Mouse (Mus musculus) myocyte (in vitro differentiated cells): ENCODE data around the gene Nupl1. TPM values are rescaled to one million over a fixed set of nuclear protein-coding genes. Genes with fewer than 3 reads are reported as not detected.
A peak's percentile ranks its signal among the peaks of the same experiment; 100 is the strongest.

Experiments used
- H3K27me3 ChIP-seq: one replicate; pipeline ENCODE4 v1.6.1; 2011; ENCODE audit not compliant: control insufficient read depth, insufficient read depth, insufficient read length
- H3K36me3 ChIP-seq: one replicate; pipeline ENCODE4 v1.6.1; 2011; ENCODE audit not compliant: control insufficient read depth, insufficient read depth
- H3K4me2 ChIP-seq: one replicate; pipeline ENCODE4 v1.6.1; 2011; ENCODE audit warnings: low read depth, control low read depth
- H3K4me3 ChIP-seq: one replicate; pipeline ENCODE4 v1.5.1; 2011; ENCODE audit warnings: mild to moderate bottlenecking, control low read depth, moderate library complexity
- H3K79me2 ChIP-seq: one replicate; pipeline ENCODE4 v1.6.1; 2011; ENCODE audit not compliant: control insufficient read depth, insufficient read depth
- H3ac ChIP-seq: one replicate; pipeline ENCODE4 v1.6.1; 2011; ENCODE audit not compliant: control insufficient read depth, insufficient read length
- CEBPB ChIP-seq: IDR thresholded peaks from 2 replicates; pipeline ENCODE4 v1.6.1; 2011; ENCODE audit warnings: mild to moderate bottlenecking, moderate library complexity; ENCODE audit not compliant: poor library complexity, insufficient read depth, severe bottlenecking
- E2F4 ChIP-seq: IDR thresholded peaks from one replicate; pipeline ENCODE4 v1.6.1; 2011; ENCODE audit warnings: mild to moderate bottlenecking, control low read depth, moderate library complexity; ENCODE audit not compliant: insufficient read depth
- MAX ChIP-seq: IDR thresholded peaks from one replicate; pipeline ENCODE4 v1.6.1; 2011; ENCODE audit warnings: low read depth, mild to moderate bottlenecking, control low read depth
- MYOD1 ChIP-seq, 3 experiments: IDR thresholded peaks; one replicate each; pipeline ENCODE4 v1.6.1; 2011; ENCODE audit warnings: control low read depth in 2 of 3, low read depth in 2 of 3, mild to moderate bottlenecking in 2 of 3, moderate library complexity in 1 of 3; ENCODE audit not compliant: insufficient read length in 2 of 3, control insufficient read depth in 1 of 3
- MYOG ChIP-seq, 3 experiments: IDR thresholded peaks; one replicate each; pipeline ENCODE4 v1.6.1; 2011; ENCODE audit warnings: control low read depth in 2 of 3, low read depth in 2 of 3, mild to moderate bottlenecking in 2 of 3; ENCODE audit not compliant: insufficient read length in 2 of 3, control insufficient read depth in 1 of 3, insufficient read depth in 1 of 3
- POLR2A ChIP-seq: IDR thresholded peaks from one replicate; pipeline ENCODE4 v1.6.1; 2011; ENCODE audit warnings: low read depth, mild to moderate bottlenecking, control low read depth, moderate library complexity; ENCODE audit not compliant: insufficient read length
- POLR2AphosphoS2 ChIP-seq: IDR thresholded peaks from one replicate; pipeline ENCODE4 v1.6.1; 2011; ENCODE audit warnings: low read depth, control low read depth; ENCODE audit not compliant: insufficient read length
- REST ChIP-seq: IDR thresholded peaks from one replicate; pipeline ENCODE4 v1.6.1; 2011; ENCODE audit warnings: mild to moderate bottlenecking, control low read depth, moderate library complexity; ENCODE audit not compliant: insufficient read depth, insufficient read length
- SRF ChIP-seq: IDR thresholded peaks from one replicate; pipeline ENCODE4 v1.6.1; 2011; ENCODE audit warnings: low read depth; ENCODE audit not compliant: control insufficient read depth, insufficient read length
- TCF12 ChIP-seq: IDR thresholded peaks from one replicate; pipeline ENCODE4 v1.6.1; 2011; ENCODE audit warnings: mild to moderate bottlenecking, control low read depth; ENCODE audit not compliant: poor library complexity, insufficient read depth, severe bottlenecking
- TCF3 ChIP-seq: IDR thresholded peaks from one replicate; pipeline ENCODE4 v1.6.1; 2011; ENCODE audit warnings: low read depth, control low read depth; ENCODE audit not compliant: insufficient read length
- USF1 ChIP-seq: IDR thresholded peaks from one replicate; pipeline ENCODE4 v1.6.1; 2011; ENCODE audit warnings: low read depth, mild to moderate bottlenecking, control low read depth, moderate library complexity
- polyA plus RNA-seq: library from polyadenylated mRNA; unstranded; fragments of >200 nt; fragmentation: generic; extraction: Trizol; gene quantifications from one replicate; pipeline ENCODE4 v1.2.1, GENCODE M21; 2012; ENCODE audit warnings: missing spikeins

The Nupl1 gene
- polyA plus RNA-seq: not detected

DNA sequence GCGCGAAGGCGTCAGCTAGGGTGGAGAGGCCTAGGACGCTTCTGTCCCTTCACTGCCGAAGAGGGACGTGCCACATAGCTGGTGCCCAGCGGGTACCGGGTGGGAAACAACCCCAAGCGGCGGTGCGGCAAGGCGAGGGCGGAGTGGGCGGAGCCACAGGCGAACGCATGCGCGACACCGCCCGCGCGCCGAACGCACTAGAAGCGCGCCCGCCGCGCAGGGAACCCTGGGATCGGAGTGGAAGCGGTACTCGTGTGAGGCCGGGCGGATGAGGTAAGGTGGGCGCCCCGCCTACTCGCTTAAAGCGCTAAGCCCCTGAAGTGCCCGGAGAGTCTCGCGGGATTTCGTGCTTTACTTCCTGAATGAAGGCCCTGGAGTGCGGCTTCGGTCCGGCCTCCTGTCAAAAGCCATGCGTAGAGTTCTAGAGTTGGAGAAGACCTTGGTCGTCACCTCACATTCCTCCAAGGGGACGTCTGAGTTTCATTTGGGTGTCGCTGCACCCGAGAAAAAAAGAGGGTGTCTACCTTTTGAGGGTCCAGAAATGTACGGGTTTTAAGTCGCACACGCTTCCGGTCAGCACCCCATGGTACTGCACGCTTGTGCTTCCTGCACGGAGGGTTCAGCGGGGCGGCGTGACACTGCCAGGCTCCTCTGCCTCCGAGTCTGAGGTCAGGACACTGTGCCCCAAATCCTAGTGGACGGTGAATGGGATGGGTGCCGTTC is at the start of gene Nupl1, which contains the start of gene Gm49336:
Gene Nupl1 (minus strand): TSS at position 151 of the 723 bp plus-strand sequence.
Gene Gm49336 (minus strand): TSS at position 227 of the 723 bp plus-strand sequence.
- no peaks in the 10 kb centered on the region for H3K36me3 ChIP-seq
- peak within 1 kb of the TSS; percentile 93 for H3K4me2 ChIP-seq
- TF ChIP-seq MAX: no peak
- no peak for TF ChIP-seq TCF12
- peak in 1 of 3 experiments; percentile 18 for TF ChIP-seq MYOG (IDR thresholded peaks at IDR 0.05; ENCODE audit: control insufficient read depth in 1 of 3, insufficient read depth in 1 of 3, insufficient read length in 2 of 3, low read depth in 2 of 3)
- TF ChIP-seq E2F4: peak; percentile 64
- peak; percentile 39 for TF ChIP-seq SRF
- TF ChIP-seq REST: no peak
- peak in 1 of 3 experiments; percentile 53 for TF ChIP-seq MYOD1 (IDR thresholded peaks at IDR 0.05; ENCODE audit: control insufficient read depth in 1 of 3, insufficient read length in 2 of 3, low read depth in 2 of 3)
- peak; percentile 94 for TF ChIP-seq POLR2A
- TF ChIP-seq USF1: no peak
- no peak for TF ChIP-seq TCF3
- peak; percentile 91 for TF ChIP-seq POLR2AphosphoS2
- TF ChIP-seq CEBPB: no peak
- no peaks in the 10 kb centered on the region for H3K27me3 ChIP-seq
- H3ac ChIP-seq: peak within 1 kb of the TSS; percentile 82
- peak within 1 kb of the TSS; percentile 91 for H3K4me3 ChIP-seq
- H3K79me2 ChIP-seq: peaks cover 44% of the 10 kb centered on the region

DNA sequence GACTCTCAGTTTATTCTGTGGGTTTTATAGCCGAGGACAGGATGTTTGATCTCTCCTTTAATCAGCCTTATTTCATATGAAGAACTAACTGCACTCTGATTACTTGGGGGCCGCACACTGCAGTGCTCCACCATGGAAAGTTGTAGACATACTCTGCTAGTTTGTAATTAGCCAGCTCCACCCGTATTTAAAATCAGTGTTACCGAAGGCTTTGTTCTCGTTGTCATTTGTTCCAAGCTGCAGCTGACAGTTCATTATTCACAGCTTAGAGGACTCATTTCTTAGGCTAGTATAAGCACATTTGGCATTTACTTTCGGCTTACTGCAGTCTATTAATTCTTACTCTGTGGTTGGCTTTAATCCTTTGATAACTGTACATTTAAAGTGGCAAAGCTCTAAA is 49.8 kb upstream of the Nupl1 start:
- Histone ChIP-seq H3K36me3 (peaks cover 14% of the 10 kb centered on the region), H3ac (no peak overlapping the region), H3K4me2 (no peak overlapping the region), H3K4me3 (no peak overlapping the region), H3K79me2 (no peaks in the 10 kb centered on the region), H3K27me3 (no peaks in the 10 kb centered on the region)
- TF ChIP-seq E2F4: no peak
- TF ChIP-seq CEBPB: no peak
- no peak for TF ChIP-seq MAX
- no peak for TF ChIP-seq TCF3
- no peak for TF ChIP-seq SRF
- TF ChIP-seq USF1: no peak
- TF ChIP-seq POLR2AphosphoS2: no peak
- TF ChIP-seq POLR2A: no peak
- no peak for TF ChIP-seq MYOD1 (IDR thresholded peaks at IDR 0.05; ENCODE audit: control insufficient read depth in 1 of 3, insufficient read length in 2 of 3, low read depth in 2 of 3)
- TF ChIP-seq MYOG (IDR thresholded peaks at IDR 0.05; ENCODE audit: control insufficient read depth in 1 of 3, insufficient read depth in 1 of 3, insufficient read length in 2 of 3, low read depth in 2 of 3): no peak
- no peak for TF ChIP-seq TCF12
- TF ChIP-seq REST: no peak

DNA sequence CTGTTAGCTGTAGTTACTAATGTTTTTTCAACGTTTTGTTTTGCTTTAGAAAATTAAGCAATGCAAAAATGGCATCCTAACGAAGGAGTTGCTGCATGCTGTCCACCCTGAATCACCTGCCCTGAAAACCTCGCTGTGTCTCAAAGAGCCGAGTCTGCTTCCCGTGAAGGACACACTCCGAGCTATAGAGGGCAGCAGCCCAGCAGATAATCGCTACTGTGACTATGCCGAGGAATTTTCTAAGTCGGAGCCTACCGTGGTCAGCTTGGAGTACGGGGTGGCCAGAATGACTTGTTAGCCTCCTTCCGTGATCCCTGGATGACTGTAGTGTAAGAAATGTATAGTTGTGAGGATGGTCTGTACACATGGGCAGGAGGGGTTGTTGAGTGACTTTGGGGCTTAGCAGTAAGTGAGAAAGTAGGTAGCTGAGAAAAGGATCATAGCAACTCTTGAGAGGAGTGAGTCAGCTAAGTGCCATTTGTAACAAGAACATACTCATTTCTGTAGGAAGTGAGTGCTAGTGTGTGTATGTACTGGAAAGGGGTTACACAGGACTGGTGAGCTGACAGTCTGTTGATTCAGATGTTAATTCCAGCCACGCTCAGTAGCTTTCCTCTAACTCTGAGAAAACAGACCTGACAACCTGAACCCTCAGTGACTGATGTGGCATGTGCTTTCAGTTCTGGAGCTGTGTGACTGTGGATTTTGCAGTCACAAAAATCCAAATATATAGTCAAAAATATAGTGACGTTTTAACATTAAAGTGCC is 49.2 kb upstream of the Nupl1 start:
- no peak overlapping the region for H3K4me2 ChIP-seq
- H3K27me3 ChIP-seq: no peaks in the 10 kb centered on the region
- H3K36me3 ChIP-seq: peaks cover 14% of the 10 kb centered on the region
- H3K4me3 ChIP-seq: no peak overlapping the region
- no peaks in the 10 kb centered on the region for H3K79me2 ChIP-seq
- TF ChIP-seq TCF3 (no peak), REST (no peak), MYOG (IDR thresholded peaks at IDR 0.05; ENCODE audit: control insufficient read depth in 1 of 3, insufficient read depth in 1 of 3, insufficient read length in 2 of 3, low read depth in 2 of 3) (no peak), USF1 (no peak), MAX (no peak), E2F4 (no peak), POLR2A (no peak), POLR2AphosphoS2 (no peak), TCF12 (no peak), SRF (no peak), CEBPB (no peak), MYOD1 (IDR thresholded peaks at IDR 0.05; ENCODE audit: control insufficient read depth in 1 of 3, insufficient read length in 2 of 3, low read depth in 2 of 3) (no peak)
- H3ac ChIP-seq: no peak overlapping the region

DNA sequence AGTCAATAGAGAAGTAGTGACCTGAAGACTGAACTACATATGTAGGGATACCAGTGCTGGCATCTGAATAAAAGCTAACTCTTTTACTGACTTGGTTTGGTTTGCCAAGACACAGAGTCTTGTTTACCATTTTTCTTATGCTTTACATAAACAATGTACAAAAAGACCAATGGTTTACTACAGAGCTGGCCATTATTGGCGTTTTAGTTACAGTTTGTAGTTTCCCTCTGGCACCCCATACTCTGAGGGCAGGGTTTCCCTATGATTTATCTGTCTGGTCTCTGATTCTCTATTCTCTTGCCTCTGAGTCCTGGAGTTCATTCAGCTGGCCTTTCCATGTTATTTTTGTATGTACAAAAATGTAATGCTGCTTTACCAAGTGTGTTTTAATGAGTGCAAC is 44.3 kb upstream of the Nupl1 start:
- H3K4me3 ChIP-seq: no peak overlapping the region
- peaks cover 17% of the 10 kb centered on the region for H3K36me3 ChIP-seq
- H3K27me3 ChIP-seq: no peaks in the 10 kb centered on the region
- H3K79me2 ChIP-seq: no peaks in the 10 kb centered on the region
- H3ac ChIP-seq: no peak overlapping the region
- TF ChIP-seq E2F4 (no peak), MYOD1 (IDR thresholded peaks at IDR 0.05; ENCODE audit: control insufficient read depth in 1 of 3, insufficient read length in 2 of 3, low read depth in 2 of 3) (no peak), MYOG (IDR thresholded peaks at IDR 0.05; ENCODE audit: control insufficient read depth in 1 of 3, insufficient read depth in 1 of 3, insufficient read length in 2 of 3, low read depth in 2 of 3) (no peak), POLR2AphosphoS2 (no peak), TCF12 (no peak), POLR2A (no peak), SRF (no peak), USF1 (no peak), CEBPB (no peak), MAX (no peak), TCF3 (no peak), REST (no peak)
- no peak overlapping the region for H3K4me2 ChIP-seq
